Mouse (Mus musculus) layer of hippocampus, adult 18-20 months (tissue): ENCODE results near the gene Iffo2. TPM values are rescaled to one million over a fixed set of nuclear protein-coding genes. Genes with fewer than 3 reads are reported as not detected.

Experiments used
- DNase-seq, 2 experiments: peaks; one replicate each; pipeline ENCODE4 v3.0.0; 2022; ENCODE audit warnings: low spot score in 2 of 2
- microRNA-seq, 2 experiments: library from miRNA; unstranded; fragments of <30 nt; microRNA quantifications; one replicate each; pipeline ENCODE4 v1.2.0; 2021
- total RNA-seq, 2 experiments: library from RNA; stranded (reverse); gene quantifications; 2 replicates each; pipeline ENCODE4 v1.2.3; 2021

Iffo2 gene
- total RNA-seq, 2 experiments from 2014 or later: 18.6 to 19.2 TPM

DNA sequence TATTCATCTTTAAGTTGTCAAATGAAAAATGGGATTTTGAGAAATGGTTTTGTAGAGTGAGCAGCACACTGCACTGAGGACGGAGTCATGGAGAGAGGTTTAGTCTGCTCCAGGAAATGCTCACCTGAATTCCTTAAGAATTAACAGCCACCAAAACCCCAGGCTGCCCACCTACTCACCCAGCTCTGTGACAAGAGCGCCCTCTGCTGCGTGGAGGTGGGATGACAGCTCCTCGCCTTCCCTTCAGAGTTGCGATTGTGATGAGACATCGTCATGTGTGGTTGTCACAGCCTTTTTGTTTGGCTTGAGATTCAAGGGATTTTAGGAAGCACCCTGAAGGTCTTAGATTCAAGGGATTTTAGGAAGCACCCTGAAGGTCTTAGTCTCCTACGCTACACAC lies 106.0 kb downstream of the Iffo2 start:
- DNase-seq: peak; percentile 44 to 76

DNA sequence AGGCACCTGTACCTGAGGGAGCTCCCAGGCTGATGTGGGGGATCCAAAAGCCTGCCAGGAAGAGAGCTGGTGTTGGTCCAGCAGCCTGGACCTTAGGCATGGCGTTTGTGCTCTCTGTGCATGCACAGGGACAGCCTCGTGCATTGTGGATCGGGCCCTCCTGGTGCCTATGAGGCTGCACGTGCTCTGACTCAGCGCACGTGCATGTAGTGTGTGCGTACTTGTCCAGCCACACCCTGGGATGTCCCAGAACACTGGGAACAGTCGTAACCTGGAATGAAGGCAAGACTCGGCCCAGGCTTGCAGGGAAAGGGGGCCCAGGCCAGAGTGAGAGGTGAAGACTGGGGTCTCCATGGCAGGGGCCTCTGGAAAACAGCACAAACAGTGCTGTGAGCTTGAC lies 107.5 kb downstream of the Iffo2 start:
- no peak for DNase-seq

DNA sequence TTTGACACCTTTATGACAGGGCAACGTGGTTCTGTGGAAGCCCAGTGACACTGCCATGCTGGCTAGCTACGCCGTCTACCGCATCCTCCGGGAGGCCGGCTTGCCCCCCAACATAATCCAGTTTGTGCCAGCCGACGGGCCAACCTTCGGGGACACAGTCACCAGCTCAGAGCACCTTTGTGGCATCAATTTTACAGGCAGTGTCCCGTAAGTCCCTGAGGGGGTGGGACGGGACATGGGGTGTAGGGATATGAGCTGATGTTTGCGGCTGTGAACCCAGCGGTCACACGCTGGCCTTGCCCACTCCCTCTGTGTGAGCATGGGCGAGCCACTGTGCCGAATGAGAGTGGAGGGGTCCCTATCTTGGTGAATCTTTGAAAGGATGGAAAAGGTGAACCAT lies 108.0 kb downstream of the Iffo2 start:
- no peak for DNase-seq

DNA sequence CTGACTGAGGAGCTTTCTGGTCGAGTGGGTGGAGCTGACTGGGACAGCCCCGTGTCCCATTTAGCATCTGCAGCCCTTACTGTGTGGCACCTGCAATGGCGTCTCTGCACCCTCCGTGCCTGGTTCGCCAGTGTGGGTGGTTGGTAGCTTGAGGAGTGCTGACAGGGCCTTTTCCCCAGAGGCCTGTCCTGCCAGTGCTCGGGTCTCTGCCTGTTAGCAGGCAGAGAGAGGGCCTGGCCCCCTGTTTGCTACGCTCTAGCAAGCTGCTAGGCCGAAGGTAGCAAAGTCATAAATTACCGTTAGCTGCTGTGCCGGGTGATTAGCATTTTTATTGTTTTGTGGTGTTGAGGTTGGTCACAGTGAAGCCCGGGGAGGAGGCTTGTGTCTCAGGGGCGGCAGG lies 109.5 kb downstream of the Iffo2 start:
- DNase-seq: no peak

DNA sequence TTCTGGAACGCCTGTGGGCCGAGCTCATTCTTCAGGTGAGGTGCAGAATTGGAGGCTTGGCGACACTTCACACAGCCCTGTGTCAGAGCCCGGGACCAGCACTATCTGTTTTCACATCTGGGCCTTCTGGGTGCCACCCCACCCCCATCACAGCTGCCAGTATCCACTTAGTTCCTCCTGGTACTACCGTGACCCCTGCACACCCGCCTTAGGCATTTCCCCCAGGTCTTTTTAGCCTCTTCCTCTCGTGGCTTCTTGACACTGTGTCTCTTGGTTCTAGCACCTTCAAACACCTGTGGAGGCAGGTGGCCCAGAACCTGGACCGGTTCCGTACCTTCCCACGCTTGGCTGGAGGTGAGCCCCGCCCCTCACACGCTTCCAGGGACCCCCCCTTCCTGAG lies 110.0 kb downstream of the Iffo2 start:
- no peak for DNase-seq

DNA sequence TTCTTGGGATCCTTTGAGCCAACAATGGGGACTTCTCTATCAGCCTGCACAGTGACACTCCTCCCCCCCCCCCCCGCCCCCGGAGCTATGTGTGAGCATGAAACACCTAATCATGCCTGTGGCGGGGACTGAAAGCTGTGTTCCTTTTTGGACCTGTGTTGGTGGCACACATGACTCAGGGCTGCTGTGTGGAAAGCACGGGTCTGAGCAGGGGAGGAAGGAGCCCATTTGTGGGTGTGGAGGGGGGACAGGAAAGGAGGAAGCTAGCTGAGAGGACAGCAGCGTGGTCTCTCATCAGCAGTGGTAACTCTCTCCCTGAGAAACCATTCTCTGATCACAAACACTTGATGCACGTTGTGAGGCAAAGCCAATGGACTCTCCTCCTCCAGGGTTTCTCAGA lies 110.4 kb downstream of the Iffo2 start:
- DNase-seq: no peak

DNA sequence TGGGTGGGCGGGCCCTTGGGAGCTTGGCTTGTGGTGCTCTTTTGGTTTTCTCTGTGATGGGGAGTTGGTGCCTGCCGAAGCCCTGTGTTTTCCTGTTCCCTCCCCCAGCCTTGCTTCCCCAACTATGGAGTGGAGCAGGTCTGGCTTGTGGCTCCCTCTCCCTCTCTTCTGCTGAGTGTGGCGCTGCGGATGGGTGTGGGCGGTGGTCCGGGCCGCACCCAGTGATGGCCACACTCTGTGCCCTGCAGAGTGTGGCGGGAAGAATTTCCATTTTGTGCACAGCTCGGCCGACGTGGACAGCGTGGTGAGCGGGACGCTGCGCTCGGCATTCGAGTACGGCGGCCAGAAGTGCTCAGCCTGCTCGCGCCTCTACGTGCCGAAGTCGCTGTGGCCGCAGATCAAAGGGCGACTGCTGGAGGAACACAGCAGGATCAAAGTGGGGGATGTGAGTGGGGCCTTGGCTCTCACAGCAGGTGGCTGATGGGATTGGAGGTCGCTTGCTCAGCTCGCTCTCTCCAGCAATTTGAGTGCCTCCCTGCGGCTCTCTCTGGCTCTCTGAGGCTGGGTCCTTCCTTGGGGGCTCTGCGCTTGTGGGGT lies 111.6 kb downstream of the Iffo2 start:
- no peak for DNase-seq

DNA sequence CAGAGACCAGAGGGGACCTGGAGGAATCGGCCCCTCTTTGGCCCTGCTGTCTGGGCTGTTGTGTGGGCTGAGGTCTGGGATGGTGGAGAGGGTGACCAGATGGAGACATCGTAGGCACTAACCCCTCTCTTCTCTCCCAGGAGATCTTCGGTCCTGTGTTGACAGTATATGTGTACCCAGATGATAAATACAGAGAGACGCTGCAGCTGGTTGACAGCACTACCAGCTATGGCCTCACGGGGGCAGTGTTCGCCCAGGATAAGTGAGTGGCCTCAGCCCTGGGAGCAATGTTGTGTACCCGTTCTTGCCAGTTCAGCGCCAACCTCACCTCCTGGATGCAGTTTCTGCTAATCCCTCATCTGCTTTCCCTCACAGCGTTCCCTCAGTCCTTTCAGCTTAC lies 113.6 kb downstream of the Iffo2 start:
- peak; percentile 72 to 89 for DNase-seq

DNA sequence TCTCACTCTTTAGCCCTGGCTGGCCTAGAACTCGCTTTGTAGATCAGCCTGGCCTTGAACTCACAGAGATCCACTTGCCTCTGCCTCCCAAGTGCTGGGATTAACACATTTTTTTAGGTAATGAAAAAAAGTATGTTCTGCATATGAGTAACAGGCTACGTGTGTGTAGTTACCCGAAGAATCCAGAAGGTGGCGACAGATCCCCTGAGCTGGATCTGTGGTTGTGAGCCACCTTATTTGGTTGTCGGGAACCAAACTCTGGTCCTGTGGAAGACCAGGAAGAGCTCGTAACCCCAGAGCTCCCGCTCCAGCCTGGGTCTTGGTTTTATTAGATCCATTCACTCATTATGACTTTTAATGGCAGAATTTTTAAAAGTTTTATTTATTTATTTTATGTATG lies 116.6 kb downstream of the Iffo2 start:
- DNase-seq: no peak

DNA sequence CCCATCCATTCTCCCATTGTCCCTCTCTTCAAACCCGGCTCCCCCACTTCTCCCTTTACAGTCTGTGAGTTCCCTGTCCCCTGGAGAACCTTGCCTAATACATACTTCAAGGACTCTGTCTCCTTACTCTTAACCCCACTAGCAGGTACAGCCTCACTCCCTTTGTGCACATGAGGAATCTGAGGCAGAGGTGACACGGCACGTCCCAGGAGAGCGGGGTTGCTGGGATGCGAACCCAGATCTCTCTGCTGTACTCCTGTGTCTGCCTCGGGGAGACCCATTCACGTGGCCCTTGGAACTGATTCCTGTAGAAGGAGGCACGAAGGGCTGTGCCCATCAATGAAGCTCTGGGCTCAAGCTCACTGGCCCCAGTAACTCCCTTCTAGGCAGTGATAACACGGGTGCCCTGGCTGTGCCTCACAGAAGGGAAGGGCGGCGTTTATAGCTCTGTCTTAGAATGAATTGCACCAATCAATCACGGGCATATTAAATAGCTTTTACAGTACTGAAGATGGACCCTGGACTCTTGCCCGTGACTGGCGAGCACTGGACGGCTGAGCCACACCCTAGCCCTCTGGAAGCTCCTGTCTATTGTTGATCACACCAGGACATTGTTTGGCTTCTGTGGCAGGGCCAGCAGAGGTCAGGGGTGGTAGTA lies 119.9 kb downstream of the Iffo2 start:
- no peak for DNase-seq

DNA sequence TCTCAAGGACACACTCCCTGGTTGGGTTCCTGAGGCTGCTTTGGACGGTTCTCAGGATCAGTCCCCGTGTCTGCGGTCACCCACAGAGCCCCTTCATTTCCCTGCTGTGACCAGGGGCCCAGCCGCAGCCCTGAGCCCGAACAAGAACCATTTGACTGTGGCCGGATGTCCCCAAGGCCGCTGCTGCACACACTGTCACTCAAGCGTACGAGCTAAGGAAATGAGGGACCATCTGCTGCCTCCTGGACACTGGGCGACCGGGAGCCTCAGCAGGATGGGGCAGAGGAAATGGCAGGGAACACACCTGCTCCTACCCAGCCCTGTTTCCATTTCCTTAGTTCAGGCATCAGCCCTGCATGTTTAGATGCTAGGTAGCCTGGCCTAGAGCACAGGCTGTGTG lies 120.6 kb downstream of the Iffo2 start:
- DNase-seq: no peak

DNA sequence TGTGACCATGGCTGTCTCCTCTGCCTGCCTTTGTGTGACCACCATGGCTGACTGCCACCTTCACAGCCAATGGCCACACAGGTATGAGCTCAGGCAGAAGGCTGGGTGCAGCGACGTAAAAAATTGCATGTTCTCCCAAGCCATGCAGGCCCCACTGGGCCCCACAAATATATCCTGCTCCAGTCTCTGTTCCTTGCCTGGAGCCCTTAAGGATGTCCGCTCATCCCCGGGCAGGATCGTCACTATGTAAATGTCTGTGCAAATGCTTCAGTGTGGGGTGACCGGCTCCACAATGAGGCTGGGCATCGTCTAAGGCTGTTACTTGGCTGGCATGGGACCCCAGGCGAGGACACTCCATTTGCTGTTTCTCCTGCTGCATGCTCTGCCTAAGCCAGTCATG lies 122.9 kb downstream of the Iffo2 start, which contains the start of gene Tas1r2:
Gene Tas1r2 (plus strand): TSS at position 301 of the 400 bp plus-strand sequence.
- no peak for DNase-seq

DNA sequence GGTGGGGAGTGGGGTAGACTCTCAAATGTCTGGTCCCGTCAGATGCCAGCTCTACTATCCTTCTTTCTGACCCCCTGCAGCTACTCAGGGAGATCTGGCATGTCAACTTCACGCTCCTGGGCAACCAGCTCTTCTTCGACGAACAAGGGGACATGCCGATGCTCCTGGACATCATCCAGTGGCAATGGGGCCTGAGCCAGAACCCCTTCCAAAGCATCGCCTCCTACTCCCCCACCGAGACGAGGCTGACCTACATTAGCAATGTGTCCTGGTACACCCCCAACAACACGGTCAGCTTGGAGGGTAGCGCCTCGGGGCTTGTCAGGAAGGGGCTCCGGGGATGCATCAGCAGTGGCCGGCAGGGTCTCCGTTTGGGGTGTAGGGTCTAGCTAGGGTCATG lies 131.5 kb downstream of the Iffo2 start:
- DNase-seq: no peak

DNA sequence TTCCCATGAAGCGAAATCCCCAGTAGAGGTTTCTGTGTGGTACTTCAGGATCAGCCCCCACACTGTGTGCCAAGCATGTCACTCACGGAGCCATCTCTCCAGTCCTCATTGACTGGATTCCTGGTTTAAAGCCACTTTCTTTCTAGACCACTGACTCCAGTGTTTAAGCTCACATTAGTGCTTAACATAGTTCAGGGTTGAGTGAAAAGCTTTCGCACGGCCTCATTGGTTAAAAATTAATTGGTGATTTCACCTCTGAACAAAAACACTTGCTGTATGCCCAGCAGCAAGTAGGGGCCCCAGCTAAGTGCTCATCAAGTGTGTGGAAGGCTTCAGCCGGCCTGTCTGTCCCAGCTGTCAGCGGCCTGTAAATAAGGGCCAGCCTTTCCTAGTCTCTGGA lies 137.3 kb downstream of the Iffo2 start:
- DNase-seq: no peak

DNA sequence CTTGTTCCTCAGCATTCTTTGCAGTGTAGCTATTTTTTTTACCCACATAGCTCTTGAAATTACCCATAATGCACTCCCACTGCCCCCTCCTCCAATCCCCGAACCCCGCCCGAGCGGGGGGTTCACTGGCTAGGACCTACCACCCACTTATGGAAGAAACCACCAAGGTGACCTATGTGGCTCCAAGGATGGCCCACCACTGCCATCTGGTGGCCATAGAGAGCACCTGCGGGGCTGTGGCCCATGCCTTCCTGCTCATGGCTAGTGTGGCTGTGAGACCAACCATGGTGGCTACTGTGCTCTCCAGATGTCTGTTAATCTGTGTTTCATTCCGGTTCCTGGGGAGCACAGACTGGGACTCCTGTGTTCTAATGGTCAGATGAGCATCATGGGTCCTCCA lies 139.5 kb downstream of the Iffo2 start:
- peak in 1 of 2 experiments; percentile 55 for DNase-seq

Small RNA genes lying within 50 kb of the gene (microRNA-seq; reads per million reads assigned to microRNA genes)
- gene Gm25571: 0 reads per million in 2 experiments
- gene Mir7020: 0.74 to 2.9 reads per million in 2 experiments

Other genes with a start within 250 kb of the Iffo2 start
- 10 to 100 TPM; 12.9 to 14.2 TPM for gene Pqlc2, start 219.8 kb upstream of the Iffo2 start, total RNA-seq
- 10 to 100 TPM; 31.4 to 32.1 TPM for gene Akr7a5, start 219.8 kb upstream of the Iffo2 start, total RNA-seq
- gene Mrto4, start 178.0 kb upstream of the Iffo2 start, total RNA-seq: 10 to 100 TPM; 44.0 to 45.9 TPM
- 10 to 100 TPM; 87.2 to 93.6 TPM for gene Emc1, start 178.0 kb upstream of the Iffo2 start, total RNA-seq
- gene Ubr4, start 177.9 kb upstream of the Iffo2 start, total RNA-seq: 100 to 1,000 TPM; 162 to 164 TPM
- not detected for gene Gm21969, start 72.6 kb downstream of the Iffo2 start, total RNA-seq
- gene Aldh4a1, start 92.3 kb downstream of the Iffo2 start, total RNA-seq: 10 to 100 TPM; 19.6 to 21.4 TPM
- gene Tas1r2, start 123.0 kb downstream of the Iffo2 start, total RNA-seq: not detected